Mouse (Mus musculus) mouse trophoblast stem cell (cell line): ENCODE measurements around the gene Cntnap2.

ENCODE experiments used
- in situ Hi-C, 2 experiments: fragments of 300-500 bp; cut with MseI, MboI; formaldehyde crosslinking; loops; 2 replicates in 1 of 2; 3 replicates in 1 of 2; pipeline ENCODE4 v1.15.1; 2025

The Cntnap2 gene

GRCm38 (mm10) chr6:46675621-46676020 lies 1616.5 kb downstream of the Cntnap2 start:
- in situ Hi-C loops: no loop called here

GRCm38 (mm10) chr6:46696187-46696586 lies 1637.0 kb downstream of the Cntnap2 start:
- in situ Hi-C loops: no loop called here

GRCm38 (mm10) chr6:46699343-46699742 lies 1640.2 kb downstream of the Cntnap2 start:
- in situ Hi-C loops: no loop called here

GRCm38 (mm10) chr6:46704293-46705170 lies 1645.4 kb downstream of the Cntnap2 start:
- in situ Hi-C loops: no loop called here

- in situ Hi-C loops: no loop called here
Observed at GRCm38 (mm10) chr6:46705926-46706325, 1646.8 kb downstream of the Cntnap2 start.

GRCm38 (mm10) chr6:46716576-46716975 lies 1657.4 kb downstream of the Cntnap2 start:
- in situ Hi-C loops: no loop called here

GRCm38 (mm10) chr6:46733794-46734193 lies 1674.6 kb downstream of the Cntnap2 start:
- in situ Hi-C loops: no loop called here

GRCm38 (mm10) chr6:46748448-46748847 lies 1689.3 kb downstream of the Cntnap2 start:
- in situ Hi-C loops: no loop called here

- in situ Hi-C loops: no loop called here
Observed at GRCm38 (mm10) chr6:46763481-46763880, 1704.3 kb downstream of the Cntnap2 start.

GRCm38 (mm10) chr6:46774529-46774928 lies 1715.4 kb downstream of the Cntnap2 start:
- in situ Hi-C loops: no loop called here

GRCm38 (mm10) chr6:46802264-46803110 lies 1743.3 kb downstream of the Cntnap2 start:
- in situ Hi-C loops: no loop called here

GRCm38 (mm10) chr6:46856635-46857034 lies 1797.5 kb downstream of the Cntnap2 start:
- in situ Hi-C loops: no loop called here

GRCm38 (mm10) chr6:46861076-46861475 lies 1801.9 kb downstream of the Cntnap2 start:
- in situ Hi-C loops: no loop called here

GRCm38 (mm10) chr6:46866317-46866716 lies 1807.2 kb downstream of the Cntnap2 start:
- in situ Hi-C loops: no loop called here

GRCm38 (mm10) chr6:46886230-46886629 lies 1827.1 kb downstream of the Cntnap2 start:
- in situ Hi-C loops: no loop called here

GRCm38 (mm10) chr6:46909167-46909566 lies 1850.0 kb downstream of the Cntnap2 start:
- in situ Hi-C loops: no loop called here

- in situ Hi-C loops: no loop called here
Observed at GRCm38 (mm10) chr6:46918701-46919274, 1859.6 kb downstream of the Cntnap2 start.

GRCm38 (mm10) chr6:46919973-46920372 lies 1860.8 kb downstream of the Cntnap2 start:
- in situ Hi-C loops: no loop called here

GRCm38 (mm10) chr6:46924709-46925108 lies 1865.6 kb downstream of the Cntnap2 start:
- in situ Hi-C loops: no loop called here

- in situ Hi-C loops: no loop called here
Observed at GRCm38 (mm10) chr6:46945703-46946102, 1886.5 kb downstream of the Cntnap2 start.

- in situ Hi-C loops: no loop called here
Observed at GRCm38 (mm10) chr6:46961022-46961686, 1902.0 kb downstream of the Cntnap2 start.

GRCm38 (mm10) chr6:46963261-46963660 lies 1904.1 kb downstream of the Cntnap2 start:
- in situ Hi-C loops: no loop called here
